Comparison of ENCODE assay signal across 9 mouse cellular contexts in the genomic region with DNA sequence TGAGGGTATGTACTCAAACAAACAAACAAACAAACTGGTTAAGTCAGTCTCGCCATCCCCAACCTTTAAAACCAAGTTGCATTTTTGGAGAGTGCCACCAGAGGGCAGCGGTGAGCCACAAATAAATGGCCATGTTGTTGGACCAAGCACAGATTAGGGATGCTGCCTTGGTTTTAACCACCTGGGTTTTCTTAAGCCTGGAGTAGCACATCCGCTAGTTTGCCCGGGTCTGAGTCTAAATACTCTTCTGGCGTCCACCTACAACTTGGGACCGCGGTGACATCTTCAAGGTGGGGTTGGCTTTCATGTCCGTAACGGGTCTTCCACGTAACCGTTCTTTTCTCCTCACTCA. TPM values are rescaled to one million over a fixed set of nuclear protein-coding genes. Genes with fewer than 3 reads are reported as not detected.
DNase-seq lines count a peak whose midpoint lies in the region; ATAC-seq lines count a peak whose summit lies in the region.
"Had no signal": no experiment of that assay in that cellular context is flagged by ENCODE, and none has a peak within 500 bp of the region (broad histone marks: within the 10 kb centered on the region; RNA-seq: fewer than 3 reads in every experiment).

No protein-coding gene starts in this region.

- intact Hi-C loops in heart, postnatal 36 days (cut with DNase I), result loop anchor here (1.0 to 5.0 kb wide), 3 partner anchors 122 to 534 kb away; no protein-coding TSS in a partner anchor

- no peak; the same call in 1 of the 2 replicates for ATAC-seq in forebrain, embryonic 15.5 days (replicated peaks)
- ATAC-seq in common myeloid progenitor, adult 5-6 weeks (replicated peaks; ENCODE audit: low read depth, poor library complexity, severe bottlenecking), result peak; percentile 66
- ATAC-seq in midbrain, embryonic 11.5 days (ENCODE audit: low FRiP score), result peak; percentile 35; the same call in 1 of the 2 replicates

- no peaks in the 10 kb centered on the region for H3K36me3 ChIP-seq in forebrain, embryonic 10.5 days (replicated peaks)
- no peaks in the 10 kb centered on the region for H3K36me3 ChIP-seq in forebrain, embryonic 15.5 days
- no peaks in the 10 kb centered on the region for H3K36me3 ChIP-seq in midbrain, embryonic 11.5 days (ENCODE audit: control insufficient read depth, insufficient read depth, low read length)

- 44% methylated on average over 11 of the region's 11 CpGs for WGBS in forebrain, embryonic 10.5 days
- 43% methylated on average over 11 of the region's 11 CpGs for WGBS in forebrain, embryonic 15.5 days
- 42% methylated on average over 11 of the region's 11 CpGs for WGBS in midbrain, embryonic 11.5 days

- peak; percentile 74 for DNase-seq in forebrain, embryonic 10.5 days (ENCODE audit: extremely low spot score, low spot score)
- DNase-seq in ZHBTc4 (ENCODE audit: low read depth, low spot score), result peak; percentile 86
- peak; percentile 61 to 79 for DNase-seq in heart, postnatal 36 days
- DNase-seq in left cerebral cortex, adult 18-20 months (ENCODE audit: low spot score in 2 of 2), result peak; percentile 73 to 87
- DNase-seq in midbrain, embryonic 11.5 days (ENCODE audit: low spot score, missing footprints), result peak; percentile 99
- DNase-seq in spleen, postnatal 10 days (ENCODE audit: low spot score in 2 of 2), result peak; percentile 42 to 75

- peaks cover 4% of the 10 kb centered on the region; the same call in 1 of the 2 replicates for H3K27me3 ChIP-seq in forebrain, embryonic 10.5 days (ENCODE audit: poor library complexity, severe bottlenecking)
- H3K27me3 ChIP-seq in forebrain, embryonic 15.5 days, result no peaks in the 10 kb centered on the region
- H3K27me3 ChIP-seq in midbrain, embryonic 11.5 days (ENCODE audit: control insufficient read depth, insufficient read depth, low read length), result no peaks in the 10 kb centered on the region

- H3K4me1 ChIP-seq in forebrain, embryonic 10.5 days, result peaks cover 2% of the 10 kb centered on the region; the same call in 1 of the 2 replicates
- no peaks in the 10 kb centered on the region for H3K4me1 ChIP-seq in forebrain, embryonic 15.5 days
- H3K4me1 ChIP-seq in midbrain, embryonic 11.5 days (ENCODE audit: control insufficient read depth, insufficient read depth, low read length), result no peaks in the 10 kb centered on the region

- H3K4me3 ChIP-seq in forebrain, embryonic 10.5 days, result no peak overlapping the region
- H3K4me3 ChIP-seq in forebrain, embryonic 15.5 days, result no peak overlapping the region
- no peak overlapping the region for H3K4me3 ChIP-seq in midbrain, embryonic 11.5 days (ENCODE audit: low read depth, low read length)

- no peak overlapping the region for H3K27ac ChIP-seq in forebrain, embryonic 10.5 days
- H3K27ac ChIP-seq in forebrain, embryonic 15.5 days (replicated peaks), result no peak overlapping the region
- no peak overlapping the region for H3K27ac ChIP-seq in midbrain, embryonic 11.5 days (ENCODE audit: low read depth, low read length)

- H3K9me3 ChIP-seq in forebrain, embryonic 10.5 days, result no peaks in the 10 kb centered on the region
- no peaks in the 10 kb centered on the region for H3K9me3 ChIP-seq in forebrain, embryonic 15.5 days
- H3K9me3 ChIP-seq in midbrain, embryonic 11.5 days (ENCODE audit: control insufficient read depth, low read length), result no peaks in the 10 kb centered on the region

- H3K4me2 ChIP-seq in forebrain, embryonic 15.5 days (replicated peaks), result no peak overlapping the region
- H3K4me2 ChIP-seq in midbrain, embryonic 11.5 days, result no peak overlapping the region

- H3K9ac ChIP-seq in forebrain, embryonic 15.5 days (replicated peaks), result no peak overlapping the region
- no peak overlapping the region for H3K9ac ChIP-seq in midbrain, embryonic 11.5 days (ENCODE audit: low read length)

RNA-seq across cellular contexts. Expression of gene Myh3, which starts 34.7 kb away (rescaled TPM):
- 0.28 and 0.37 TPM in 2 replicates for polyA plus RNA-seq in forebrain, embryonic 10.5 days (2016; fragmentation: Nextera tagmentation; extraction: Ambion mirVana)
- 0.08 and 0.48 TPM in 2 replicates for polyA plus RNA-seq in forebrain, embryonic 15.5 days (2015; fragmentation: Nextera tagmentation; extraction: Ambion mirVana)
- not detected in 2 replicates for total RNA-seq in common myeloid progenitor, adult 5-6 weeks (2017)
- not detected for total RNA-seq in heart, postnatal 36 days (2021)
- 1 to 10 TPM; 4.1 to 4.2 TPM for total RNA-seq in left cerebral cortex, adult 18-20 months (2021)
- polyA plus RNA-seq in midbrain, embryonic 11.5 days (2014; fragmentation: Nextera tagmentation; extraction: Ambion mirVana), result 0.51 and 0.54 TPM in 2 replicates

RNA-seq across cellular contexts. Expression of gene Myh2, which starts 58.0 kb away (rescaled TPM):
- polyA plus RNA-seq in forebrain, embryonic 10.5 days (2016; fragmentation: Nextera tagmentation; extraction: Ambion mirVana), result not detected in 2 replicates
- polyA plus RNA-seq in forebrain, embryonic 15.5 days (2015; fragmentation: Nextera tagmentation; extraction: Ambion mirVana), result not detected in 2 replicates
- not detected in 2 replicates for total RNA-seq in common myeloid progenitor, adult 5-6 weeks (2017)
- total RNA-seq in heart, postnatal 36 days (2021), result not detected
- under 1 TPM; 0.82 to 0.93 TPM for total RNA-seq in left cerebral cortex, adult 18-20 months (2021)
- polyA plus RNA-seq in midbrain, embryonic 11.5 days (2014; fragmentation: Nextera tagmentation; extraction: Ambion mirVana), result not detected in 2 replicates
- polyA plus RNA-seq: liver, embryonic 16.5 days had no signal
